In genomic region chr13:55693243-55693721, GRCm38 (mm10) we compare ENCODE assay signal across 8 mouse cellular contexts. TPM values are rescaled to one million over a fixed set of nuclear protein-coding genes. Genes with fewer than 3 reads are reported as not detected.
A peak's percentile ranks its signal among the peaks of the same experiment; 100 is the strongest.
DNase-seq lines count a peak whose midpoint lies in the region; ATAC-seq and TF ChIP-seq lines count a peak whose summit lies in the region.

No protein-coding gene starts in this region.

- H3K4me2 ChIP-seq in kidney, postnatal 0 days (ENCODE audit: low read length) = peak overlapping the region; percentile 58
- H3K4me2 ChIP-seq in forebrain, embryonic 13.5 days = peak overlapping the region; percentile 78
- peak overlapping the region; percentile 78 for H3K4me2 ChIP-seq in limb, embryonic 12.5 days
- H3K4me2 ChIP-seq in midbrain, embryonic 16.5 days (ENCODE audit: low read length) = peak overlapping the region; percentile 53

- peak overlapping the region; percentile 98 for H3K27ac ChIP-seq in kidney, postnatal 0 days
- H3K27ac ChIP-seq in forebrain, embryonic 13.5 days = peak overlapping the region; percentile 98
- peak overlapping the region; percentile 99 for H3K27ac ChIP-seq in limb, embryonic 12.5 days
- H3K27ac ChIP-seq in midbrain, embryonic 16.5 days (ENCODE audit: low read length) = peak overlapping the region; percentile 97

- 2% methylated on average over 46 of the region's 70 CpGs for WGBS in kidney, postnatal 0 days
- under 1% methylated on average over 43 of the region's 70 CpGs for WGBS in forebrain, embryonic 13.5 days
- under 1% methylated on average over 64 of the region's 70 CpGs for WGBS in limb, embryonic 12.5 days
- WGBS in midbrain, embryonic 16.5 days = under 1% methylated on average over 46 of the region's 70 CpGs

- peak; percentile 50; the same call in 1 of the 2 replicates for ATAC-seq in kidney, postnatal 0 days (replicated peaks; ENCODE audit: low FRiP score, low read depth)
- ATAC-seq in forebrain, embryonic 13.5 days = peak; percentile 67
- peak; percentile 41; the same call in 1 of the 2 replicates for ATAC-seq in limb, embryonic 12.5 days (ENCODE audit: insufficient number of reproducible peaks, insufficient read depth, low FRiP score, low TSS enrichment, low read depth)
- ATAC-seq in midbrain, embryonic 16.5 days = peak; percentile 88

- H3K27me3 ChIP-seq in kidney, postnatal 0 days (ENCODE audit: insufficient read depth, low read length) = no peaks in the 10 kb centered on the region
- H3K27me3 ChIP-seq in forebrain, embryonic 13.5 days = no peaks in the 10 kb centered on the region
- no peaks in the 10 kb centered on the region for H3K27me3 ChIP-seq in limb, embryonic 12.5 days
- no peaks in the 10 kb centered on the region for H3K27me3 ChIP-seq in midbrain, embryonic 16.5 days (ENCODE audit: control insufficient read depth, insufficient read depth, low read depth, low read length)

- peak overlapping the region; percentile 99 for H3K4me3 ChIP-seq in kidney, postnatal 0 days (replicated peaks; ENCODE audit: low read depth, low read length)
- peak overlapping the region; percentile 87 for H3K4me3 ChIP-seq in forebrain, embryonic 13.5 days
- H3K4me3 ChIP-seq in limb, embryonic 12.5 days (replicated peaks) = peak overlapping the region; percentile 100
- peak overlapping the region; percentile 96 for H3K4me3 ChIP-seq in midbrain, embryonic 16.5 days (ENCODE audit: low read depth, low read length)

- peak; percentile 59 for DNase-seq in kidney, postnatal 0 days (ENCODE audit: low spot score)
- no peak for DNase-seq in kidney, adult 8-10 months
- peak; percentile 53 for DNase-seq in NIH3T3 (ENCODE audit: low read depth)
- no peak for DNase-seq in c-Kit-positive CD71-positive TER-119-positive erythroid progenitor cells, embryonic 14.5 days (ENCODE audit: low spot score)
- DNase-seq in cerebellum, adult 11-12 months = no peak

- no peak for TF ChIP-seq CTCF in kidney, postnatal 0 days (IDR thresholded peaks at IDR 0.05; ENCODE audit: low read depth)

- H3K4me1 ChIP-seq in kidney, postnatal 0 days (replicated peaks; ENCODE audit: insufficient read depth, low read length) = peaks cover 9% of the 10 kb centered on the region; the same call in 1 of the 2 replicates
- peaks cover 29% of the 10 kb centered on the region for H3K4me1 ChIP-seq in forebrain, embryonic 13.5 days
- H3K4me1 ChIP-seq in limb, embryonic 12.5 days (replicated peaks) = peaks cover 16% of the 10 kb centered on the region
- H3K4me1 ChIP-seq in midbrain, embryonic 16.5 days (ENCODE audit: control insufficient read depth, insufficient read depth, low read length) = peaks cover 16% of the 10 kb centered on the region

- H3K9ac ChIP-seq in kidney, postnatal 0 days (ENCODE audit: low read depth, low read length) = peak overlapping the region; percentile 100
- peak overlapping the region; percentile 98 for H3K9ac ChIP-seq in forebrain, embryonic 13.5 days
- H3K9ac ChIP-seq in limb, embryonic 12.5 days (replicated peaks) = peak overlapping the region; percentile 100
- H3K9ac ChIP-seq in midbrain, embryonic 16.5 days (ENCODE audit: low read depth, low read length) = peak overlapping the region; percentile 100

- H3K9me3 ChIP-seq in kidney, postnatal 0 days (replicated peaks; ENCODE audit: low read length) = no peaks in the 10 kb centered on the region
- H3K9me3 ChIP-seq in forebrain, embryonic 13.5 days (replicated peaks) = no peaks in the 10 kb centered on the region
- H3K9me3 ChIP-seq in limb, embryonic 12.5 days = no peaks in the 10 kb centered on the region
- H3K9me3 ChIP-seq in midbrain, embryonic 16.5 days (replicated peaks; ENCODE audit: control insufficient read depth, low read length, poor library complexity, severe bottlenecking) = no peaks in the 10 kb centered on the region

- H3K36me3 ChIP-seq in kidney, postnatal 0 days (ENCODE audit: insufficient read depth, low read length) = no peaks in the 10 kb centered on the region
- H3K36me3 ChIP-seq in forebrain, embryonic 13.5 days (ENCODE audit: poor library complexity, severe bottlenecking) = peaks cover 2% of the 10 kb centered on the region; the same call in 1 of the 2 replicates
- peaks cover 3% of the 10 kb centered on the region for H3K36me3 ChIP-seq in limb, embryonic 12.5 days
- no peaks in the 10 kb centered on the region for H3K36me3 ChIP-seq in midbrain, embryonic 16.5 days (ENCODE audit: control insufficient read depth, insufficient read depth, low read length)

RNA-seq across cellular contexts. Expression of gene B230219D22Rik, which starts 0.4 kb away (rescaled TPM):
- polyA plus RNA-seq in kidney, postnatal 0 days (2015; fragmentation: Nextera tagmentation; extraction: Ambion mirVana) = 40.7 and 41.2 TPM in 2 replicates
- 58.4 and 60.6 TPM in 2 replicates for polyA plus RNA-seq in forebrain, embryonic 13.5 days (2015; fragmentation: Nextera tagmentation; extraction: Ambion mirVana)
- 78.7 and 84.5 TPM in 2 replicates for polyA plus RNA-seq in limb, embryonic 12.5 days (2016; fragmentation: Nextera tagmentation; extraction: Ambion mirVana)
- 82.3 and 84.5 TPM in 2 replicates for polyA plus RNA-seq in midbrain, embryonic 16.5 days (2015; fragmentation: Nextera tagmentation; extraction: Ambion mirVana)

RNA-seq across cellular contexts. Expression of gene Txndc15, which starts 21.2 kb away (rescaled TPM):
- 94.5 and 102 TPM in 2 replicates for polyA plus RNA-seq in kidney, postnatal 0 days (2015; fragmentation: Nextera tagmentation; extraction: Ambion mirVana)
- 98.2 and 108 TPM in 2 replicates for polyA plus RNA-seq in forebrain, embryonic 13.5 days (2015; fragmentation: Nextera tagmentation; extraction: Ambion mirVana)
- polyA plus RNA-seq in limb, embryonic 12.5 days (2016; fragmentation: Nextera tagmentation; extraction: Ambion mirVana) = 94.1 and 95.8 TPM in 2 replicates
- 143 and 149 TPM in 2 replicates for polyA plus RNA-seq in midbrain, embryonic 16.5 days (2015; fragmentation: Nextera tagmentation; extraction: Ambion mirVana)

RNA-seq across cellular contexts. Expression of gene Pcbd2, which starts 33.9 kb away (rescaled TPM):
- 64.7 and 68.5 TPM in 2 replicates for polyA plus RNA-seq in kidney, postnatal 0 days (2015; fragmentation: Nextera tagmentation; extraction: Ambion mirVana)
- 24.5 and 25.9 TPM in 2 replicates for polyA plus RNA-seq in forebrain, embryonic 13.5 days (2015; fragmentation: Nextera tagmentation; extraction: Ambion mirVana)
- polyA plus RNA-seq in limb, embryonic 12.5 days (2016; fragmentation: Nextera tagmentation; extraction: Ambion mirVana) = 42.0 and 46.8 TPM in 2 replicates
- 17.5 and 20.0 TPM in 2 replicates for polyA plus RNA-seq in midbrain, embryonic 16.5 days (2015; fragmentation: Nextera tagmentation; extraction: Ambion mirVana)

RNA-seq across cellular contexts. Expression of gene Ddx46, which starts 58.5 kb away (rescaled TPM):
- 27.4 and 28.3 TPM in 2 replicates for polyA plus RNA-seq in kidney, postnatal 0 days (2015; fragmentation: Nextera tagmentation; extraction: Ambion mirVana)
- 36.6 and 38.6 TPM in 2 replicates for polyA plus RNA-seq in forebrain, embryonic 13.5 days (2015; fragmentation: Nextera tagmentation; extraction: Ambion mirVana)
- 45.1 and 45.3 TPM in 2 replicates for polyA plus RNA-seq in limb, embryonic 12.5 days (2016; fragmentation: Nextera tagmentation; extraction: Ambion mirVana)
- 25.7 and 28.3 TPM in 2 replicates for polyA plus RNA-seq in midbrain, embryonic 16.5 days (2015; fragmentation: Nextera tagmentation; extraction: Ambion mirVana)

Comparison
In these comparisons a context has a peak if more than half of its experiments do, and no peak if none do; other contexts are left out.
1. DNase-seq: peak in kidney, postnatal 0 days (single experiment) and NIH3T3 (single experiment); none in kidney, adult 8-10 months (0 of 2), c-Kit-positive CD71-positive TER-119-positive erythroid progenitor cells, embryonic 14.5 days (single experiment) and cerebellum, adult 11-12 months (single experiment).
2. Peak in every context shown above with its lines, with median percentiles within 50 percentile points of each other: ATAC-seq, H3K27ac ChIP-seq, H3K4me2 ChIP-seq, H3K4me3 ChIP-seq and H3K9ac ChIP-seq.